Mouse (Mus musculus) heart, postnatal 4 days (tissue): Measurements from ENCODE around the gene Xlr3c. TPM values are rescaled to one million over a fixed set of nuclear protein-coding genes. Genes with fewer than 3 reads are reported as not detected.
"Not testable (repeated sequence)": the region's sequence is repeated elsewhere in the genome, so short reads cannot be mapped to it uniquely, and the experiment has no call there.

Experiments
- DNase-seq: peaks from one replicate; pipeline ENCODE4 v3.0.0; 2021
- total RNA-seq, 2 experiments: library from RNA; stranded (reverse); gene quantifications; 2 replicates each; pipeline ENCODE4 v1.2.3; 2021

Gene Xlr3c
- not detected for total RNA-seq

GRCm38 (mm10) chrX:73265270-73265669 is at the start of gene Xlr3c:
TSS of gene Xlr3c (minus strand) at chrX:73265390.
- DNase-seq = not testable (repeated sequence)

GRCm38 (mm10) chrX:73312522-73312921 is 47.3 kb upstream of the Xlr3c start:
- DNase-seq = peak; percentile 31

GRCm38 (mm10) chrX:73295745-73296144 is 30.6 kb upstream of the Xlr3c start:
- not testable (repeated sequence) for DNase-seq

GRCm38 (mm10) chrX:73292876-73293275 is 27.7 kb upstream of the Xlr3c start, which contains the start of the genes Xlr5a and Xlr5c:
TSS of gene Xlr5a (minus strand) at chrX:73292976.
TSS of gene Xlr5c (minus strand) at chrX:73292976.
- DNase-seq = not testable (repeated sequence)

GRCm38 (mm10) chrX:73262428-73262827 is 2.8 kb downstream of the Xlr3c start:
- not testable (repeated sequence) for DNase-seq

GRCm38 (mm10) chrX:73242821-73243325 is 22.3 kb downstream of the Xlr3c start, which contains the start of gene Xlr4c:
TSS of gene Xlr4c (minus strand) at chrX:73243130.
- not testable (repeated sequence) for DNase-seq

- no peak for DNase-seq
Observed at GRCm38 (mm10) chrX:73229288-73229687, 35.9 kb downstream of the Xlr3c start.

- DNase-seq = peak; percentile 56
Observed at GRCm38 (mm10) chrX:73228606-73229214, 36.5 kb downstream of the Xlr3c start.

GRCm38 (mm10) chrX:73227914-73228605 is 37.1 kb downstream of the Xlr3c start, which contains the start of gene F8a:
TSS of gene F8a (plus strand) at chrX:73228291.
- peak; percentile 79 for DNase-seq

GRCm38 (mm10) chrX:73225365-73225764 is 39.8 kb downstream of the Xlr3c start:
- no peak for DNase-seq

GRCm38 (mm10) chrX:73213819-73214564 is 51.2 kb downstream of the Xlr3c start, which contains the start of gene Xlr4b:
TSS of gene Xlr4b (plus strand) at chrX:73214333.
- DNase-seq = not testable (repeated sequence)

Other genes with a start within 250 kb of the Xlr3c start
- under 1 TPM; 0.14 to 0.19 TPM for gene Pnma5, start 228.3 kb downstream of the Xlr3c start, total RNA-seq
- not detected for gene Pnma3, start 200.6 kb downstream of the Xlr3c start, total RNA-seq
- 1 to 10 TPM in 1 of 2 experiments, not detected in 1; 1.0 TPM for gene Xlr4a, start 182.9 kb downstream of the Xlr3c start, total RNA-seq
- under 1 TPM; 0.60 to 0.72 TPM for gene Xlr3a, start 168.3 kb downstream of the Xlr3c start, total RNA-seq
- gene Gm14685, start 148.3 kb downstream of the Xlr3c start, total RNA-seq = not detected
- gene Xlr5b, start 116.6 kb downstream of the Xlr3c start, total RNA-seq = not detected
- gene DXBay18, start 115.9 kb downstream of the Xlr3c start, total RNA-seq = not detected
- not detected for gene Spin2d, start 88.4 kb downstream of the Xlr3c start, total RNA-seq
- gene Xlr3b, start 73.2 kb downstream of the Xlr3c start, total RNA-seq = 1 to 10 TPM in 1 of 2 experiments, under 1 TPM in 1; 0.92 to 6.2 TPM
- 1 to 10 TPM in 1 of 2 experiments, under 1 TPM in 1; 0.20 to 1.3 TPM for gene Xlr4b, start 51.1 kb downstream of the Xlr3c start, total RNA-seq
- gene F8a, start 37.1 kb downstream of the Xlr3c start, total RNA-seq = 1 to 10 TPM; 7.1 to 7.2 TPM
- not detected for gene Xlr4c, start 22.3 kb downstream of the Xlr3c start, total RNA-seq
- gene Xlr5a, start 27.6 kb upstream of the Xlr3c start, total RNA-seq = not detected
- not detected for gene Xlr5c, start 27.6 kb upstream of the Xlr3c start, total RNA-seq
- not detected for gene Gm45015, start 71.5 kb upstream of the Xlr3c start, total RNA-seq
- gene Zfp275, start 77.2 kb upstream of the Xlr3c start, total RNA-seq = 10 to 100 TPM; 12.2 to 12.3 TPM
- gene Gm18336, start 133.3 kb upstream of the Xlr3c start, total RNA-seq = not detected
- not detected for gene Zfp92, start 145.7 kb upstream of the Xlr3c start, total RNA-seq
- gene Trex2, start 170.0 kb upstream of the Xlr3c start, total RNA-seq = not detected
- gene Haus7, start 193.7 kb upstream of the Xlr3c start, total RNA-seq = 10 to 100 TPM; 27.4 to 27.7 TPM
- gene Bgn, start 218.2 kb upstream of the Xlr3c start, total RNA-seq = 100 to 1,000 TPM; 286 to 313 TPM
- gene Atp2b3, start 237.7 kb upstream of the Xlr3c start, total RNA-seq = under 1 TPM; 0.12 to 0.32 TPM